Mouse (Mus musculus) forebrain, embryonic 15.5 days (tissue): ENCODE measurements around the gene Terf2ip. TPM values are rescaled to one million over a fixed set of nuclear protein-coding genes. Genes with fewer than 3 reads are reported as not detected.

Experiments
- ATAC-seq: fragments of 200-750 bp; cut with Nextera tagmentation; replicated peaks from 2 replicates; pipeline ENCODE4 v1.8.0; 2017; ENCODE audit warnings: mild to moderate bottlenecking, moderate TSS enrichment, moderate library complexity
- H3K27ac ChIP-seq: fragments of 300-500 bp; sonication (generic); replicated peaks from 2 replicates; pipeline ENCODE4 v1.5.1; 2015; ENCODE audit warnings: mild to moderate bottlenecking, inconsistent platforms
- H3K27me3 ChIP-seq: fragments of 300-500 bp; sonication (generic); 2 replicates; pipeline ENCODE4 v1.6.1; 2015; ENCODE audit warnings: inconsistent platforms
- H3K36me3 ChIP-seq: fragments of 300-500 bp; sonication (generic); 2 replicates; pipeline ENCODE4 v1.6.1; 2015; ENCODE audit warnings: mild to moderate bottlenecking, inconsistent platforms
- H3K4me1 ChIP-seq: fragments of 300-500 bp; sonication (generic); 2 replicates; pipeline ENCODE4 v1.6.1; 2015; ENCODE audit warnings: inconsistent platforms
- H3K4me2 ChIP-seq: fragments of 300-500 bp; sonication (generic); replicated peaks from 2 replicates; pipeline ENCODE4 v1.6.1; 2015; ENCODE audit warnings: mild to moderate bottlenecking, inconsistent platforms
- H3K4me3 ChIP-seq: fragments of 300-500 bp; sonication (generic); 2 replicates; pipeline ENCODE4 v1.5.1; 2015; ENCODE audit warnings: mild to moderate bottlenecking, inconsistent platforms
- H3K9ac ChIP-seq: fragments of 300-500 bp; sonication (generic); replicated peaks from 2 replicates; pipeline ENCODE4 v1.6.1; 2015; ENCODE audit warnings: mild to moderate bottlenecking, inconsistent platforms
- H3K9me3 ChIP-seq: fragments of 300-500 bp; sonication (generic); 2 replicates; pipeline ENCODE4 v1.6.1; 2016; ENCODE audit warnings: inconsistent platforms
- WGBS: fragments of 180-500 bp; shearing (Covaris S2); methylation state at CpG from one replicate; pipeline ENCODE4 v1.1.7; 2015; ENCODE audit warnings: mixed read lengths; 5-methylcytosine and 5-hydroxymethylcytosine counted together
- polyA plus RNA-seq: library from polyadenylated mRNA; unstranded; fragments of >200 nt; fragmentation: Nextera tagmentation; extraction: Ambion mirVana; gene quantifications from 2 replicates; pipeline ENCODE4 v1.2.1, GENCODE M21; 2015

Gene Terf2ip
- polyA plus RNA-seq, 1 experiment from 2014 or later, result 56.2 TPM

DNA sequence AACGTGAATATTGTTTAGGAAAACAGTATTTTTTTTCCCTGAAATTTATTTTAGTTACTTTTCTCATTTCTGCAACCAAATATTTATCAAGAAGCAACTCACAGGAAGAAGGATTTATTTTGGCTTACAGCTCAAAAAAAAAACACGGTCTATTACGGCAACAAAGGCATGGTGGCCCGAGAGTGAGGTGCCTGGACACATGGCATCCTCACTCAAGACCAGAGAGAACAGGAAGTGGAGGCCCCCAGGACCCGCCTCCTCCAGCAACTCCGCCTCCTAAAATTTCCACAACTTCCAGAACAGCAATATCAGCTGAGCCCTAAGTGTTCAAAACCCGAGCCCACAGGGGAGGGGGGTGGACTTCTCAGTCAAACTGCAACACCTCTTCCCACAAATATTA is 18.3 kb downstream of the Terf2ip start:
- WGBS, result 89% methylated on average over 7 of the region's 7 CpGs
- Histone ChIP-seq H3K36me3 (no peaks in the 10 kb centered on the region), H3K4me1 (no peaks in the 10 kb centered on the region), H3K27ac (no peak overlapping the region), H3K27me3 (no peaks in the 10 kb centered on the region), H3K4me3 (no peak overlapping the region), H3K4me2 (no peak overlapping the region), H3K9ac (no peak overlapping the region), H3K9me3 (no peaks in the 10 kb centered on the region)
- no peak for ATAC-seq

DNA sequence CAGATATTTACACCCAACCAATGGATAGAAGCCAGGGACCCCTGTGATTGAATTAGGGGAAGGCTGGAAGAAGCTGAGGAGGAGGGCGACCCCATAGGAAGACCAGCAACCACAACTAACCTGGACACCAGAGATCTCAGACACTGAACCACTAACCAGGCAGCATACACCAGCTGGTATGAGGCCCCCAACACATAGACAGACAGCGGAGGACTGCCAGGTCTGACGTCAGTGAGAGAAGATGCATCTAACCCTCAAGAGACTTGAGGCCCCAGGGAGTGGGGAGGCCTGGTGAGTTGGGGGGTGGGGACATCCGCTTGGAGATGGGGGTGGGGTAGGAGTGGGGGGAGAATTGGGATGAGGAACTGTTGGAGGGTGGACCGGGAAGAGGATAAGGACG is 19.5 kb downstream of the Terf2ip start:
- Histone ChIP-seq H3K9me3 (no peaks in the 10 kb centered on the region), H3K27ac (no peak overlapping the region), H3K27me3 (no peaks in the 10 kb centered on the region), H3K4me2 (no peak overlapping the region), H3K4me3 (no peak overlapping the region), H3K4me1 (no peaks in the 10 kb centered on the region), H3K9ac (no peak overlapping the region), H3K36me3 (no peaks in the 10 kb centered on the region)
- WGBS, result 51% methylated on average over 6 of the region's 6 CpGs
- ATAC-seq, result no peak

DNA sequence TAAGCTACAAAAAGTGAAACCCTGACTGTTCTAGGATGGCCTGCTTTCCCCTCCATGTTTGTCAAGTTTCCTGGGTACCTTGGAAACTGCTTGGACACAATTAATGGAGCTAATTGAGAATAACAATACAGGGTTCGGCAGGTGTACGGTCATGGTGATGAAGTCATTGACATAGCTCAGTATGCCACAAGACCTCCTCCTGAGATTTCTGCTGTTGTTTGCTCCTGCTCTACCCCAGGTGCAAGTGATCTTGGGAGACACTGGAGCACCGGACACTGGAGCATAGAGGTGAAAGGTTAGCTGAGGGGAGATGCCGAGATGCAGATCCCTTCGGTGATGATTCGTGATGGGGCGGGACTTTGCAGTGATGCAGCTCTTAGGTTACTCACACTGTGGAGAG is 21.9 kb downstream of the Terf2ip start:
- no peaks in the 10 kb centered on the region for H3K27me3 ChIP-seq
- H3K36me3 ChIP-seq, result no peaks in the 10 kb centered on the region
- H3K4me2 ChIP-seq, result no peak overlapping the region
- no peaks in the 10 kb centered on the region for H3K9me3 ChIP-seq
- H3K4me3 ChIP-seq, result no peak overlapping the region
- no peak overlapping the region for H3K9ac ChIP-seq
- H3K27ac ChIP-seq, result no peak overlapping the region
- 44% methylated on average over 7 of the region's 7 CpGs for WGBS
- no peaks in the 10 kb centered on the region for H3K4me1 ChIP-seq
- ATAC-seq, result no peak

DNA sequence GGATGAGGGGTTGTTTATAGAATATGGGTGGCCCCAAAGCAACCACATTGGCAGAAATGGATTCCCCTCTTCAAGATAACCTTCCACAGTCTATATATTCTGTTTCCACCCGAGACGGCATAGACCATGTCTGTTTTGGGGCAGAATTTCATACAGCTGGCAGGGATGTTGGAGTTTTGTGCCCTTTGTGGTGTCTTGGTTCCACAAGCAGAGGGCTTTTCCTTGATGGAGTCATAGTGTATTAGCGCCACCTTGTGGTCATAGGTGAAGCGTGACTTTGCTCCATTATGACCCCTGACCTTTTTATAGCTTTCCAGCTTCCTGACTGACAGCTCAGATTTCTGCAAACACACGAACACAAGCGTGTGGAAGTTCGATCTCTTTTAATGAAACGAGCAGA is 23.4 kb downstream of the Terf2ip start:
- no peak overlapping the region for H3K27ac ChIP-seq
- H3K4me2 ChIP-seq, result no peak overlapping the region
- ATAC-seq, result no peak
- no peak overlapping the region for H3K9ac ChIP-seq
- 21% methylated on average over 8 of the region's 8 CpGs for WGBS
- H3K9me3 ChIP-seq, result no peaks in the 10 kb centered on the region
- H3K4me1 ChIP-seq, result no peaks in the 10 kb centered on the region
- no peaks in the 10 kb centered on the region for H3K36me3 ChIP-seq
- H3K4me3 ChIP-seq, result no peak overlapping the region
- no peaks in the 10 kb centered on the region for H3K27me3 ChIP-seq

DNA sequence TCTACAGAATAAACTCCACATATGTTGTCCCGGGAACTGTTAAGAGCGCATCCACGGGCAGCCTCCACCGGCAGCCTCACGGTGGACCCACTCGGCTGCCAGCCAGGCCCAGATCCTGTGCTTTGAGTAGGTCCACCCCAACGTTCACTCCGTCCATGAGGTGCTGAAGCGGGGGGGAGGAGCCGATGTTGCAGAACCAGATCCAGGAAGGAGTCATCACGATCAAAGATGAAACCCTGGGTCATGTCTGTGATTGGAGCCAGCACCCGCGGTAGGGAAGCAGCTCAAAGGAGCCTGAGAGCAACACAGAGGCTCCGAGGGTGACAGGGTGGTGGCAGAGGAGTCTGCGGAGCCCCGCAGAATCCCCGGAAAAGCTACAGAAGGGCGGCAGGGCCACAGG is 26.3 kb downstream of the Terf2ip start:
- no peak for ATAC-seq
- no peak overlapping the region for H3K4me3 ChIP-seq
- H3K27ac ChIP-seq, result no peak overlapping the region
- no peaks in the 10 kb centered on the region for H3K4me1 ChIP-seq
- H3K9ac ChIP-seq, result no peak overlapping the region
- WGBS, result 89% methylated on average over 18 of the region's 18 CpGs
- no peaks in the 10 kb centered on the region for H3K36me3 ChIP-seq
- no peaks in the 10 kb centered on the region for H3K9me3 ChIP-seq
- no peak overlapping the region for H3K4me2 ChIP-seq
- H3K27me3 ChIP-seq, result no peaks in the 10 kb centered on the region

DNA sequence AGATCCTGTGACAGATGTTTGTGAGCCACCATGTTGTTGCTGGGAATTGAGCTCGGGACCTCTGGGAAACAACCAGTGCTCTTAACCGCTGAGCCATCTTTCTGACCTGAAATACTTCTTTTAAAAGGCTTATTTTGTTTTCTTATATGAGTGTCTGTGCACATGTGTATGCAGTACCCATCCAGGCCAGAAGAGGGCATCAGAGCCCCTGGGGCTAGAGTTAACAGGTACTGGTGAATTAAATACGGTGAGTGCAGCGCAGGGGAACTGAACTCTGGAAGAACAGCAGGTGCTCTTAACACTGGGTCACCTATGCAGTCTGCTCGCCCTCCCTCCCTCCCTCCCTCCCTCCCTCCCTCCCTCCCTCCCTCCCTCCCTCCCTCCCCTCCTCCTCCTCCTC is 34.0 kb downstream of the Terf2ip start:
- ATAC-seq, result no peak
- no peaks in the 10 kb centered on the region for H3K4me1 ChIP-seq
- H3K27me3 ChIP-seq, result no peaks in the 10 kb centered on the region
- H3K36me3 ChIP-seq, result no peaks in the 10 kb centered on the region
- no peak overlapping the region for H3K4me2 ChIP-seq
- 84% methylated on average over 5 of the region's 5 CpGs for WGBS
- H3K27ac ChIP-seq, result no peak overlapping the region
- no peak overlapping the region for H3K4me3 ChIP-seq
- no peak overlapping the region for H3K9ac ChIP-seq
- no peaks in the 10 kb centered on the region for H3K9me3 ChIP-seq

DNA sequence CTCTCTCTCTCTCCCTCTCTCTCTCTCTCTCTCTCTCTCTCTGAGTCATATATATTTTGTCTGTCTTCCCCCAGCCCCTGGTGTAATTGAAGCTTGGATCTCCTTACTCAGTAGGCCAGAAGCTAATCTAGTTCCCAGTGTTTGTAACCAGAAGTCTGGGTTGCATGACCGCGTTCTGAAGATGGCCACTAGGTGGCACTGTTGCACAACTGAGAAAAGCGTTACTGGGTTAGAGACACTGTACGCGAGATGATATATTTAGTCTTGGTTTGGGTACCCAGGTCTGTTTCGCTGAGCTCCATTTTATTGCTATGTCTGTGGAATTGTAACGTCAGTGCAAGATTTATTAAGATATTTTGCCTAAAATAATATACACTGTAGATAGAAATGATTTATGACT is 34.7 kb downstream of the Terf2ip start:
- Histone ChIP-seq H3K4me3 (no peak overlapping the region), H3K4me1 (no peaks in the 10 kb centered on the region), H3K27me3 (no peaks in the 10 kb centered on the region), H3K9ac (no peak overlapping the region), H3K4me2 (no peak overlapping the region), H3K27ac (no peak overlapping the region), H3K9me3 (no peaks in the 10 kb centered on the region), H3K36me3 (no peaks in the 10 kb centered on the region)
- ATAC-seq, result peak; percentile 82
- 5% methylated on average over 7 of the region's 7 CpGs for WGBS

DNA sequence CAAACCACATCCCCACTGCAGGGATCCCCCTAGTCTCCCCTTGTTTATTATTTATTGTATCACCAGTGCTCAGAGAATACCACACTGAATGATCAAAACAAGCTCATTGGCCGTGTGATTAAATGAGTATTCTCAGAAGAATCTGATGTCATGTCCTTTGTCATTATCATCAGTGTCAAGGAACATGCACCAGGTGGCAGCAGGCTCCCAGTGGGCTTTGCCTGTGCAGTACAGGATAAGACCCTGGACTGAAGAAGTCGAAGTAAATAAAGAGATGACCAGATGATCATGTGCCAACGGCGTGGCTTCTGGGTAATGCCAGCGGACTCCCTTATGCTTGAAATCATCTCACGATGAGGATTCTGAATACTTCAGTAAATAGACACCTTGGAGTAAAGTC is 37.1 kb downstream of the Terf2ip start:
- Histone ChIP-seq H3K4me2 (no peak overlapping the region), H3K4me1 (no peaks in the 10 kb centered on the region), H3K36me3 (no peaks in the 10 kb centered on the region), H3K9ac (no peak overlapping the region), H3K27ac (no peak overlapping the region), H3K9me3 (no peaks in the 10 kb centered on the region), H3K4me3 (no peak overlapping the region), H3K27me3 (no peaks in the 10 kb centered on the region)
- no peak for ATAC-seq
- WGBS, result 78% methylated on average over 6 of the region's 6 CpGs

DNA sequence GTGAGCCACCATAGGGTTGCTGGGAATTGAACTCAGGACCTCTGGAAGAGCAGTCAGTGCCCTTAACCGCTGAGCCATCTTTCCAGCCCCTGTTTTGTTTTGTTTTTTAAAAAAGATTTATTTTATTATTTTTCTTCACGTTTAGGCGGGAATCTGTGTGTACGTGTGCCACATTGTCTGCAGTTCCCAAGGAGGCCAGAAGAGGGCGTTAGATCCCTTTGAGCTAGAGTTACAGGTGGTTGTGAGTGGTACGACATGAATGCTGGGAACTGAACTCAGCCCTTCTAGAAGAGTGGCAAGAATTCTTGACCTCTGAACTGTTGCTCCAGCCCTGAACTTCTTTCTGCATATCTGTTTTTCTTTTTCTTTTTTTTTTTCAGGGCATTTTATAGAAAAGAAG is 38.8 kb downstream of the Terf2ip start:
- ATAC-seq, result no peak
- no peak overlapping the region for H3K4me2 ChIP-seq
- no peak overlapping the region for H3K4me3 ChIP-seq
- 83% methylated on average over 6 of the region's 6 CpGs for WGBS
- H3K27ac ChIP-seq, result no peak overlapping the region
- no peaks in the 10 kb centered on the region for H3K9me3 ChIP-seq
- H3K36me3 ChIP-seq, result no peaks in the 10 kb centered on the region
- H3K9ac ChIP-seq, result no peak overlapping the region
- no peaks in the 10 kb centered on the region for H3K4me1 ChIP-seq
- H3K27me3 ChIP-seq, result no peaks in the 10 kb centered on the region

DNA sequence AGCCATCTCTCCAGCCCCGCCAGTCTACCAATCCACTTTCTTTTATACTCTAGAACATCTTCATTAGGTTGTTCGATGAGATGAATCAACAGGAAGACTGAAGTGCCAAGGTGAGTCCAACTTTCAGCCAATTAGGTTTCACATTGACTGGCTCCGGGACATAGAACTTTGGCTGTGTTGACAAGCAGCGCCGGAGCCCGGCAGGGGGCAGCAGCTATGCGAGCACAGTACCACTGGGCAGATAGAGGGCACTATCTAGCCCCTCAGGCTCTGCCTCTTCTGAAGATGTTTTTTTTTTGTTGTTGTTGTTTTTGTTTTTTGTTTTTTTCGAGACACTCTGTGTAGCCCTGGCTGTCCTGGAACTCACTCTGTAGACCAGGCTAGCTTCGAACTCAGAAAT is 40.3 kb downstream of the Terf2ip start:
- Histone ChIP-seq H3K4me3 (no peak overlapping the region), H3K9ac (no peak overlapping the region), H3K27me3 (no peaks in the 10 kb centered on the region), H3K4me1 (no peaks in the 10 kb centered on the region), H3K4me2 (no peak overlapping the region), H3K9me3 (no peaks in the 10 kb centered on the region), H3K27ac (no peak overlapping the region), H3K36me3 (no peaks in the 10 kb centered on the region)
- no peak for ATAC-seq
- 81% methylated on average over 9 of the region's 9 CpGs for WGBS

DNA sequence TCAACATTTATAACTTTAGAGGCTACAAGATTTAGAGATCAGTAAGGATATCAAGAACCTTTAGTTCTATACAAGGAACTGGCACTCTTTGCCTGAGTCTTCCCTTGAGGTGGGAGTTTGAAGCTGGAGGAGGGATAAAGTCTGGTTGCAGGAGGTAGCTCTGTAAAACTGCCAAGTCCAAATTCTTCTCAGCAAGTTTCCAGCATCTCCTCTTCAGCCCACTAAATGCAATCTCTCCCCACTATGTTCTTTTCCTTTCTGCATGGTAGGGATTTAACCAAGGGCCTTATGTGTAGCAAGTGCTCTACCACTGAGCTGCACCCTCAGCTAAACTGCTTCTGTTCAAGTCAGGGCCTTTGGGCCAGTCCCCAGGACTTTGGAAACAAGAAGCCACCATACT is 43.3 kb downstream of the Terf2ip start:
- Histone ChIP-seq H3K36me3 (no peaks in the 10 kb centered on the region), H3K9me3 (no peaks in the 10 kb centered on the region), H3K9ac (no peak overlapping the region), H3K27me3 (no peaks in the 10 kb centered on the region), H3K4me1 (no peaks in the 10 kb centered on the region), H3K4me2 (no peak overlapping the region), H3K4me3 (no peak overlapping the region), H3K27ac (no peak overlapping the region)
- no peak for ATAC-seq

DNA sequence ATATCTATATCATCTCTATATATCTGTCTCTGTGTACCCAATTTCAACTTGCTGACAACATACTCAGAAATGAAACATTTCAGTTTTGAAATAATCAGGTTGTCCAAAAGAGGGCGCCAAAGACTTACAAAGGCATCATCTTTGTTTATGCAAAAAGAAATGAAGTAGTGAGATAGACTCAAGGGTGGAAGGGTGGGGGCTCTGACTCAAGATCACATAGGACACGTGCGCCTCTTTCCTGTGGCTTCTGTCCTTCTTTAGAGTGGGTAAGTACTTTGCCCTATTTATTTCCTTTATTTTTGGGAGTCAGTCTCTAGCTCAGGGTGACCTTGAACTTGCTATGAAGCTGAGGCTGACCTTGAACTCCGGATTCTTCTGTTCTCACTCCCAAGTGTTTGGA is 50.2 kb downstream of the Terf2ip start:
- Histone ChIP-seq H3K9ac (no peak overlapping the region), H3K27ac (no peak overlapping the region), H3K4me1 (0 out of 2 replicates have a peak, but pooled peaks cover 3% of the 10 kb centered on the region), H3K4me2 (no peak overlapping the region), H3K4me3 (no peak overlapping the region), H3K27me3 (no peaks in the 10 kb centered on the region), H3K9me3 (no peaks in the 10 kb centered on the region), H3K36me3 (no peaks in the 10 kb centered on the region)
- peak; percentile 51; the same call in 1 of the 2 replicates for ATAC-seq
- whole genome bisulfite sequencing, result 36% methylated on average over 4 of the region's 4 CpGs
